Mouse (Mus musculus): ENCODE data around the gene Rnf186. TPM values are rescaled to one million over a fixed set of nuclear protein-coding genes. Genes with fewer than 3 reads are reported as not detected.

Gene Rnf186
- total RNA-seq, 1 experiment from 2014 or later: not detected

DNA sequence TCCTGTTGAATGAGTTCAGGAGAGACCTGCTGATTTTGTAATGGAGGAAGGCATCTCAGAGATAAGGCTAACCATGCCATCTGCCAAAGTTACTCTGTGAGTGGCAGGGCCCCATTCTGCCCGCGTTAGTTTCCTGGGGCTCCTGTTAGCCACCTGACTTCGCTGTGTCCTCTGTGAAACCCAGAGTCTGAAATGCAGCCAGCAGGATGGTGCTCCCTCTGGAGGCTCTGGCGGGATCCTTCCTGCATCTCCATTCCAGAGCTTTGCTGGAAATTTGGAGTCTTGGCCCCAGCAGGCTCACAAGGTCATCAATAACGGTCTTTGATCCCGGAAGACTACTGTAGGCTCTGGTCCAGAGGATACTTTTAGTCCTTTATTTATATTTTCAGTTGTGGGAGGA lies 34.5 kb downstream of the Rnf186 start:
- no peak for ATAC-seq (replicated peaks; ENCODE audit: insufficient number of reproducible peaks, low FRiP score, low TSS enrichment, poor library complexity, severe bottlenecking)

DNA sequence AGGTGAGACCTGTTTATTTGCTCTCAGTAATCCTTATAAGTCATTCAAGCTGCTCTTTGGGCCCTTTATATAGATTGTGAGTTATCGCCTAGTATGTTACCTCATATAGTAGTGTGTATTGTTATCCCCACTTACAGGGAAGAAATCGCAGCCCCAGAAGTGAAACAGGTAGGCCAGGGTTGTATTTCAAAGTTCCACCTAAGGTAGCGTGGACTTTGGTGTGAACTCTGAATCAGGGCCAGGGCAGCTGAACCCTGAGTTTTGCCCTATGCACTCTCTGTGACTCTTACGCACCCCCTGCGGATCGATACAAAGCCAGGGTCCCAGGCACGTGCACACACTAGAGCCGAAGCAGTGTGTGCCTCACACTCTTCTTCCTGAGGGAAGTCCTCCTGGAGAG lies 37.2 kb downstream of the Rnf186 start:
- ATAC-seq (replicated peaks; ENCODE audit: insufficient number of reproducible peaks, low FRiP score, low TSS enrichment, poor library complexity, severe bottlenecking): no peak

DNA sequence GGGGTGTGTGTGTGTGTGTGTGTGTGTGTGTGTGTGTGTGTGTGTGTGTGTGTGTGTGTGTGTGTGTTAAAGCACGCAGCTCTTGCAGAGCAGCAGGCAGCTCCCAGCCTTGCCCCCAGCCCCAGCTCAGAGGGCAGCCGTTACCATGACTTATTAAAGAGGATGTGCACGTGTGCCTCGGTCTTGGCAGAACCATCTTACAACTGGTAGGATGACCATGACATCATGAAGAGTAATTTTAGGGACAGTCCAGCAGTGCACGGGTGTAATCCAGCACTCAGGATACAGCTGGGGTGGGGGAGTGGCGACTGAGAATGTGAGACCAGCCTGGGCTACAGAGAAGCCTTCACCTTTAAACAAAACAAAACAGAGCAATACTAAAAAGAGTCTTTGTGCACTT lies 38.3 kb downstream of the Rnf186 start:
- ATAC-seq (replicated peaks; ENCODE audit: insufficient number of reproducible peaks, low FRiP score, low TSS enrichment, poor library complexity, severe bottlenecking): no peak

DNA sequence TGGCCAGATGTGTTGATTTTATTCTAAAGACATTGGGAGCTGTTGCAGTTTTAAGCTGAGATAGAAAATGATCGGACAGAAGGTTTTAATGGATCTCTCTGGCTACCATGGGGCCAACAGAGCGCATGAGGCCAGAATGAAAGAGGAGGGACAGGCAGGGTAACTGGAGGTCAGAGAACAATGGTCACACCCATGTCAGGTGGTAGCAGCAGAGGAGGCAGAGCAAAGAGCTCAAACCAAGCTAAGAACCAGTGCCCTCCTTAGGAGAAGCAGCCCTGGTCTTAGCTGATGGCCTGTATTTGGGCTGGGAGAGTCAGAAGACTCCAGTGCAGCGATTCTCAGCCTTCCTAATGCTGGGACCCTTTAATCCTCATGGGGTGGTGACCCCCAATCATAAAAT lies 40.4 kb downstream of the Rnf186 start:
- ATAC-seq (replicated peaks; ENCODE audit: insufficient number of reproducible peaks, low FRiP score, low TSS enrichment, poor library complexity, severe bottlenecking): no peak

DNA sequence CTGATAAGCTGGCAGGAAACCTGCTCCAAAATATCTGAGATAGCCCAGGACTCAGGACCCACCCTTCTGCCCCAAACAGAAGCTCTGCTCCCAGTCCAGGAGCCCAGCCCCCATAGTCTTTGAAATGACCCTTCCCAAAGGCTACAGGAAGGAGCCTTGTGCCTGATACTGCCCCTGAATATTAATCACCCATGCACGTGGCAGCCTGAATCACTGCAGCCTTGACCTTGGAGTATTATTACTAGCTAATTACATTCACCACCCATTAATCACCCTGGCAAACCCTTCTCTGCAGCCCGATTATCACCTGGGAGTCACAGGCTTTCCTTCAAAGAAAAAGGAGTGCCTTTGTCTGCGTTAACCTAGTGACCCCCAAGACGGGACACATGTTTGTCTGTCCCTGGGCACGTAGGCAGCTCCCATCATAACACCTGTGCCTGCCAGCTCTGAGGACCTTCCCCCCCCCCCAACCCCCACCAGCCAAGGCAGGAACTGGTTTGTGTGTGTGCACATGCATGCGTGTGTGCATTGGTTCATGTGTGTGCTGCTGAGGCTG lies 41.1 kb downstream of the Rnf186 start:
- no peak for ATAC-seq (replicated peaks; ENCODE audit: insufficient number of reproducible peaks, low FRiP score, low TSS enrichment, poor library complexity, severe bottlenecking)

DNA sequence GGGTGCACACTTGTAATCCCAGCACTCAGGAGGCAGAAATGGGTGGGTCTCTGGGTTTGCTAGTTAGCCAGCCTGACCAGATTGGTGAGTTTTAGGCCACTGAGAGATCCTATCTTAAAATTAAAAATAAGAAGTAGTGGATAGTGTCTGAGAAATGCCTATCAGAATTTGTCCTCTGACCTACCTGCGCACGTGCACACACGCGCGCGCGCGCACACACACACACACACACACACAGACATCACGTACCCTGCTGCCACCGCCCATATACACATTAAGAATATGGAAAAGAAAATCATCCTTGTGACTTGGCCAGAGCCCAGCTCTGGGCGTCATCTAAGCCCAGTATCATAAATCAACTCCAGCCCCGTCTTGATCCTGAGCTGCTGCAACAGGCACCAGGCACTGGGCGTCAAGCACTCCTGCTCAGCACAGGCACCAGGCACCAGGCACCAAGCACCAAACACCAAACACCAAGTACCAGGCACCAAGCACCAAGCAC lies 44.3 kb downstream of the Rnf186 start:
- ATAC-seq (replicated peaks; ENCODE audit: insufficient number of reproducible peaks, low FRiP score, low TSS enrichment, poor library complexity, severe bottlenecking): no peak

DNA sequence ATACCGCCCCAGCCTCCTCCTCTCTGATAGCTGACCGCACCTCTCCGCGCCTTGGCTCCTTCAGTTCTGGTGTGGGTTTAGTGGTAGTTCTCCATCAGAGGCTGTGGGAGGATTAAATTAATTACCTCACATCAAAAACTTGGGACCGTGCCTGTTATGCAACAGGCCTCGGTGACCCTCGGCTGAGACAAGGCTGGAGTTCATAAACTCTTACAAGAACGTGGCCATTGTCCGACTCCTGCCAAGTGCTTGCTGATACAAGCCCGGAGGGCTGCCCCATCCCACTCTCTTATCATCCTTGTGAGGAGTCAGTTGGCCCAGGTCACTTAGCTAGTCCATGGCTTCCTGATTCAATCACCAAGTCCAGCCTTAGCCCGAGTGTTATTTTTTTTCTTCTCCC lies 46.4 kb downstream of the Rnf186 start:
- ATAC-seq (replicated peaks; ENCODE audit: insufficient number of reproducible peaks, low FRiP score, low TSS enrichment, poor library complexity, severe bottlenecking): no peak

DNA sequence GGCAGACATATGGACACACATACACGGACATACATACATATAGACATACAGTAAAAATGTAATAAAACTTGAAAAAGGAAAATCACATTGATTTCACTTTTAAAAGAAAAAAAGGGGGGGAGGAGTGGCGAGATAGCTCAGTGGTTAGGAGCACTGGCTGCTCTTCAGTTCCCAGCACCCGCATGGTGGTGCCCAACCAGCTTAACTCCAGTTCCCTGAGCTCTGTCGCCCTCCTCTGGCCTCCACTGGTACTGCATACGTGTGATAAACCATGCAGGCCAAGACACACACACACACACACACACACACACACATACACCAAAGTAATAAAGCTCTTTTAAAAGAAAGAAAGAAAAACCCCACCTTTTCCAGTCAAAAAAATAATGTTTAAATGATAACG lies 47.9 kb downstream of the Rnf186 start:
- ATAC-seq (replicated peaks; ENCODE audit: insufficient number of reproducible peaks, low FRiP score, low TSS enrichment, poor library complexity, severe bottlenecking): no peak

Other genes starting within 250 kb of the Rnf186 start
- gene Pla2g2c, start 242.3 kb upstream of the Rnf186 start, total RNA-seq (2017): not detected in 3 replicates
- not detected in 3 replicates for gene Ubxn10, start 229.9 kb upstream of the Rnf186 start, total RNA-seq (2017)
- gene Pla2g2f, start 209.5 kb upstream of the Rnf186 start, total RNA-seq (2017): not detected in 3 replicates
- gene Pla2g2d, start 191.4 kb upstream of the Rnf186 start, total RNA-seq (2017): not detected in 3 replicates
- gene Pla2g5, start 103.6 kb upstream of the Rnf186 start, total RNA-seq (2017): not detected in 3 replicates
- gene Gm13030, start 93.1 kb upstream of the Rnf186 start, total RNA-seq (2017): not detected in 3 replicates
- not detected in 3 replicates for gene Pla2g2e, start 89.2 kb upstream of the Rnf186 start, total RNA-seq (2017)
- 9.8 to 13.1 TPM (median 11.9 TPM) in 3 replicates for gene Otud3, start 53.2 kb upstream of the Rnf186 start, total RNA-seq (2017)
- 16.7 to 26.4 TPM (median 19.0 TPM) in 3 replicates for gene Tmco4, start 5.8 kb downstream of the Rnf186 start, total RNA-seq (2017)
- gene Htr6, start 108.5 kb downstream of the Rnf186 start, total RNA-seq (2017): not detected in 3 replicates
- 0.32 TPM in 1 of 3 replicates, not detected in the others for gene Nbl1, start 125.9 kb downstream of the Rnf186 start, total RNA-seq (2017)
- gene Minos1, start 164.0 kb downstream of the Rnf186 start, total RNA-seq (2017): 102 to 135 TPM (median 117 TPM) in 3 replicates
- 302 to 348 TPM (median 323 TPM) in 3 replicates for gene Capzb, start 225.8 kb downstream of the Rnf186 start, total RNA-seq (2017)